Mouse (Mus musculus) heart, postnatal 0 days (tissue): Measurements from ENCODE around the gene Rbm17.

Experiments
- CTCF ChIP-seq: IDR thresholded peaks from 2 replicates; pipeline ENCODE4 v1.5.1; 2016; ENCODE audit warnings: antibody characterized with exemption, control low read depth, low read depth
- EP300 ChIP-seq: IDR thresholded peaks from 2 replicates; pipeline ENCODE4 v1.6.1; 2016; ENCODE audit warnings: antibody characterized with exemption, low read depth

DNA sequence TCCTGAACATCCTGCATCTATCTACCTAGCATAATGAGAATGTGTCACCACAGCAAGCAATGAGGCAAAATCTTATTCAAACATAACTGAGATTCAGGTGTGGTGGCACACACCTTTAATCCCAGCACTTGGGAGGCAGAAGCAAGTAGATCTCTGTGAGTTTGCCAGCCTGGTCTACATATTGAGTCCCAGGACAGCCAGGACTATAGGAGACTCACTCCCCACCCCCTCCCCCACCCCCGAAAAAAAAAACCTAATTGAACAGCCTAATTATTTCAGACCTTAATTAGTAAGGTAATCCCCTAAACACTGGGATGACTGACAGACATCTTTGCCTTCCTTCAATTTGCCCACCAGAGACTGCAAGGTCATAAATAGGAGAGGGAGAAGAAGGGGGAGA is 52.2 kb downstream of the Rbm17 start:
- no peak for TF ChIP-seq CTCF
- TF ChIP-seq EP300 = no peak
